Mouse (Mus musculus): ENCODE results near the gene Rasl12.

DNA sequence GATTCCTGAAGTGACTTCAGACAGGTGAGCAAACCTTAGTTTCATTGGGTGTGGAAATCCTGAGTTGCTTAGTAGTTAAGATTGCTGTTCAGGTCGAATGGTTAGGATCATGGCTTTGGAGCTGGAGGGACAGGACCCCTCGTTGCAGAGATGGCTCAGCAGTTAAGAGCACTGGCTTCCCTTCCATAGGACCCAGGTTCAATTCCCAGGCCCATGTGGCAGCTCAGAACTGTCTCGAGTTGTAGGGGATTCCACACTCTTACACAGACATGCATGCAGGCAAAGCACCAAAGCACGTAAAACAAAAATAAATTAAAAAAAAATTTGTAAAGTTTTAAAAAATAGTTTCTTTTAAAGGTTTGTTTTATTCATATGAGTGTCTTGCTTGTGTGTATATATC lies 36.9 kb downstream of the Rasl12 start:
- TF ChIP-seq POLR2AphosphoS2 (IDR thresholded peaks at IDR 0.05; ENCODE audit: low read depth, low read length) (no peak), CTCF (conservative IDR thresholded peaks at IDR 0.05 in 1 of 2, IDR thresholded peaks at IDR 0.05 in 1 of 2; ENCODE audit: low read depth in 2 of 2, low read length in 2 of 2) (no peak), SIN3A (IDR thresholded peaks at IDR 0.05; ENCODE audit: low read length) (no peak), KAT2A (IDR thresholded peaks at IDR 0.05; ENCODE audit: insufficient replicate concordance, low read length) (no peak), SMC3 (IDR thresholded peaks at IDR 0.05; ENCODE audit: low read depth, low read length) (no peak), ZMIZ1 (IDR thresholded peaks at IDR 0.05; ENCODE audit: low read depth, low read length) (no peak), CHD2 (IDR thresholded peaks at IDR 0.05; ENCODE audit: low read length) (no peak), MAZ (IDR thresholded peaks at IDR 0.05; ENCODE audit: low read depth, low read length) (no peak), POLR2A (IDR thresholded peaks at IDR 0.05; ENCODE audit: low read depth, low read length) (no peak), ZC3H11A (IDR thresholded peaks at IDR 0.05; ENCODE audit: low read depth, low read length) (no peak), JUND (conservative IDR thresholded peaks at IDR 0.05; ENCODE audit: low read depth, low read length) (no peak), TBP (conservative IDR thresholded peaks at IDR 0.05; ENCODE audit: low read depth, low read length) (no peak)

All from CH12.LX (cell line).